Mouse (Mus musculus) hindbrain, embryonic 16.5 days (tissue): ENCODE data around the gene Wdr20rt. TPM values are rescaled to one million over a fixed set of nuclear protein-coding genes. Genes with fewer than 3 reads are reported as not detected.

ENCODE experiments used
- polyA plus RNA-seq: library from polyadenylated mRNA; unstranded; fragments of >200 nt; fragmentation: Nextera tagmentation; extraction: Ambion mirVana; gene quantifications from 2 replicates; pipeline ENCODE4 v1.2.1, GENCODE M21; 2015

The Wdr20rt gene
- polyA plus RNA-seq, 1 experiment from 2014 or later, result not detected

Other genes starting within 250 kb of the Wdr20rt start
- gene Prpf39, start 189.2 kb upstream of the Wdr20rt start, polyA plus RNA-seq, result 45.4 and 45.8 TPM in 2 replicates
- gene Fkbp3, start 151.5 kb upstream of the Wdr20rt start, polyA plus RNA-seq, result 388 and 458 TPM in 2 replicates
- 5.9 and 6.7 TPM in 2 replicates for gene Fancm, start 149.9 kb upstream of the Wdr20rt start, polyA plus RNA-seq
- gene Mis18bp1, start 52.9 kb upstream of the Wdr20rt start, polyA plus RNA-seq, result 10.5 and 10.8 TPM in 2 replicates